Mouse (Mus musculus) brain, adult 2 months (tissue): ENCODE data around the gene Cir1.

Experiments used
- DNase-seq: peaks from one replicate; pipeline ENCODE4 v3.0.0; 2011; ENCODE audit warnings: low read depth, low spot score

The Cir1 gene

DNA sequence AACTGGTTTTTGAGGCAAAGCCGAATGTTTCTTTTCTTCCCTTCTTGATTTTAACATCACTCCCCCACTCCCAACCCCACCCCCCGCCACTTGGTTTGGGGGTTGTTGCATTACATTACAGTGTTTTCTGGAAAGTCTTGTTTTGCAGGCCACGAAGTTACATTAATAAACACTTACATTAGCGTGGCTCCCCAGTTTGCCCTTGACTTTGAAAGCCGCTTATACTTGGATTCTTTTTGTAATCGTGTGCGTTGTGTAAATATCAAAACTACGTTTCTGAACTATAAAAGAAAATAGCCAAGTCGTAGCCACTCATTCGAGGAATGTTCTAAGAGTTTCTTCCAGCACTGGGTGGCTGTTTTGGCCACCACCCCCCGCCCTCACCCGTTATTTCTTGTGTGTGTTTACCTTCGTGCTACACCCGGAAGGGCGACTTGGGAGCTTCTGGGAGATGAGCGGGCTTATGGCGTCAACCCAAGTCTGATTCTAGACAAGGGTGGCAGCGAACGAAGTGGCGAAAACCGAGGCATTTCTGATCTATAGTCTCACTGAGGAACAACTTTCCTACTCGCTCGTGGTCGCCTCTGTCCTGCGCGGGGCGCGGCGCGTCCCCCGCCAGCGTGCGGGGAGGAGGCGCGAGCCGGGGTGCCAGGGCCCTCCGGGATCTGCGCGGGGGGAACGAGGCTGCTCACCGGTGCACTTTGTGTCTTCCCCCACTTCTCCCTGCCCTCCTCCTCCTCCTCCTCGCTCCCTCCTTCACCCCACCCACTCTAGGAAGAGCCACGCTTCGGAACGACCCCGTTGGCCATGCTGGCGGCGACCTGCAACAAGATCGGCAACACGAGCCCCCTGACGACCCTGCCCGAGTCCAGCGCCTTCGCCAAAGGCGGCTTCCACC, 39.9 kb downstream of the Cir1 start:
- no peak for DNase-seq

DNA sequence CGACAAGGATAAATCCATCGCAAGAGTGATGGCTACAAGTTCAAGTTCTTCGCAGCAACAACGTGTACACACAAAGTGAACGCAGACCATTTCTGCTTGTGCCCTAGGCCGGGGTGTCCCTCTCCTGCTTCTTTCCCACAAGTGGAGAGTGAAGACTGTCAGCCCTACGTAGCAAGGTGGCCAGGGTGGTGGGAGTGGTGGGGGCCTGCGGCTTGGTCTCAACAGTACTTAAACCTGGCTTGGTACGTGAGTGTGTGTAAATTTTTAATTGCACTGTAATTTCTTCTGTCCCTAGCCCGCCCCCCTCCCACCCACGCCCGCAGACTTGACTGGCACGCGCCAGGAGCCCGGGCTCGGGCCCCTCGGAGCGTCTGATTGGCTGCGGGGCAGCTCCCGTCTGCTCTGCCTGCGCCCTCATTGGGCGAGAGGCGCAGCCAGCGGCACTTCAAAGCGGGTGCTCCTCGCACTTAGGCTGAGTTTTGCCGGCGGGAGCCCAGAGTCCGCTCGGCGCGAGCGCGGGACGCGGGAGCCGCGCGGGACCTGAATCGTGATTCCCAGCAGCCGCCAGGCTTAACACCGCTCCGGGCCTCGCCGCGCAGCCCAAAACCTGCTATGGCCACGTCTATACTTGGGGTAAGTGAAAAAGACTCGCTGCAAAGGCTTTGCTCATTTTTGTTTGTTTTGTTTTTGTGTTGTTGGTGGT, 40.9 kb downstream of the Cir1 start, which contains the start of gene Sp9:
Sp9 (plus strand) TSS at position 467 of the 703 bp plus-strand sequence.
- peak; percentile 85 for DNase-seq

DNA sequence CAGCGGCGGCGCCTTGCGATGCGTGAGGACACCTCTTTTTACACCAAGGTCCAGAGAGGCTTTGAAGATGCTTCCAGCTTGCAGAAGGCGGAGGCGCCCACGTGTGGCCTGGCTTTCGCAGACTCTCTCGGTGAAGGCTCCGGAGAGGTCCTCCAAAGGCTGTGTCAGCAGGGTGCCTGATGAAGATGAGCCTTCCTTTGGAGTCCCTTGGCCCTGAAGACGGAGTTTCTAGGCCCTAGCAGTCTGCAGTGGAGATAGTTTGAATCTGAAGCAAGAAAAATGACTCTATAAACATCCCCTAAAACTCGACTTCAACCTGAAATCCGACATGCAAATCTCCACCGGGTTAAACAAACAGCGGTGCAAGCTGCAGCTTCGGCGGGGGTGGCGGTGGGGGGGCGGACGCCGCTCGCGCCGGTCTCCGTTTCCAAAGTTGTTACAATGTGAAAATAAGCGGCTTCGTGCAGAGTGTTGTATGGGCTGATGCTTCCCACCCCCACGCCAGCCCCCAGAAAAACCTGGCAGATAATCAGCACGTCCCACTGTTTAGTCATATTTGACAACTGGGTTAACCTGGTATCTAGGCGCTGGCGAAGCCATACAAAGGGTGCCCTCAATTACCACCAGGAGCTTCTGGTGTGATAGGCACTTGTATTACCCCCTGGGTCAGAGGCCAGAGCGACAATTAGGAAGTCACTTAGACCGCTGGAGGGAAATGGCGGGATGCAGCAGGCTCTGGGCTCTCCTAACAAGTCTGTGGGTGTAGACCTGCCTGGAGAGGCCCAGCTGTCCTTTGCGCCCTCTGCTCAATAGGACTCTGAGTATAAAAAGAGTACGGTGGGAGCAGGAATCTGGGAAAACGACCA, 41.7 kb downstream of the Cir1 start:
- no peak for DNase-seq

DNA sequence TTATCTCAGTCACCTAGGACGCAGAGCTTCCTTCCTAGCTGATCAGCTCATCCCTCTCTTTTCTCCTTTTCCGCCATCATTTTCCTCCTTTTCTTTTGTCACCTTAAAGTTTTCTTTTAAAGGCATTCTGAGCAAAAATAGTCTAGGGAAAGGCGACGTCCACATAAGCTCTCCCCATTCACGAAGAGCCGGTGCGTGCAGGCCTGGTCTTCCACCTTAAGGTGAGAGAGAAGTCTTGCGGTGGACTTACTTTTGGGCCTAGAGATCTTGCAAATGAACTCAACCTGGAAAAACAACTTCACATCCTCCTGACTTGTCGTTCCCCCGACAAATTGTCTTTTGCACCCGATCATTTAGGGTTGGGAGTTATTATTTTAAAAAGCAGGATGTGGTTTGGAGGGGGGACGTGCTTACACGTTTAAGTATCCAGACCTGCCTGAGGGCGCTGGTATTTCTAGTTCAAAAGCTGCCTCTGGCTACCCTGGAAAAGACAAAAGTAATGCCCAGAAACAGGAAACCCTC, 42.4 kb downstream of the Cir1 start:
- DNase-seq, result no peak

DNA sequence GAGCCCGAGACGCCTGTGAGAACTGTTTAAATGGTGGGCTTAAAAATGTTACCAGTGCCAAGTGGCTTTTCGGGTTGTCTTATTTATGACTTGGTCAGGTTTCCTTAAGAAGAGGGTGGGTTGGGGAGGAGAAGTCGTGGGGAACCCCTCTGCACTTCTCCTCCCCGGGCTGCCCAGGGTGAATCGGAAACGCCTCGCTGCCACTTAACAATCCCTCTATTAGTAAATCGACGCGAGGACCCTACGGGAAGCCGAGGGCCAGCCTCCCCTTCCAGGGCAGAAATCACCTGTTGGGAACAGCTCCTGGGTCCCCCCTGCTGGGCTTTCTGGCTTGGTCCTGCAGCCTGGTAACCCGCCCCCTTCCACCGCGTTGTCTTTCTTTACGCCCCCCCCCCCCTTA, 42.8 kb downstream of the Cir1 start:
- DNase-seq, result no peak

DNA sequence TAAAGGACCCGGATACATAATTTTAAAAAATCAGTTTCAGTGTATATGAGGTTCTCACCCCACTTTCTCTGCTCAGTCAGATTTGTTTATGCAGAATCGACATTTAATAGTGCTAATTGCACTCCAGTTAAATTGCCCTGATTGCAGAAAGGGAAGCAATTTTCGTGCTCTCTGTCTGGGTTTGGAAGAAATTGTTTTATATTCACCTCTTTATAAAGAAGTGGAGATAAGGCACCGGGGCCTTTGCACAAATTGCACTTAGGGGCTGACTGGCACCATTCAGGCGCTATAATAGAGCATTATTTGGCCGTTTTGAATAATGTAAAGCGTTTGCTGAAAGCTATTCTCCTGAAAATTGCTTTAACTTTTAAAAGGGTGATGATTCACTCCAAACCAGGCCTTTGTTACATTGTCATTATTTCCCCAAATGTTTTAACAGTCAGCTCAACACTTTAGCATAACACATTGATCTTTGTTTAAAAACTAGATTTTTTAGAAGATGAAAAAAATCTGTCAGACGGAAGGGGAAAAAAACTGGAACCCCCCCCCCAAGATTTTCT, 43.6 kb downstream of the Cir1 start:
- no peak for DNase-seq

DNA sequence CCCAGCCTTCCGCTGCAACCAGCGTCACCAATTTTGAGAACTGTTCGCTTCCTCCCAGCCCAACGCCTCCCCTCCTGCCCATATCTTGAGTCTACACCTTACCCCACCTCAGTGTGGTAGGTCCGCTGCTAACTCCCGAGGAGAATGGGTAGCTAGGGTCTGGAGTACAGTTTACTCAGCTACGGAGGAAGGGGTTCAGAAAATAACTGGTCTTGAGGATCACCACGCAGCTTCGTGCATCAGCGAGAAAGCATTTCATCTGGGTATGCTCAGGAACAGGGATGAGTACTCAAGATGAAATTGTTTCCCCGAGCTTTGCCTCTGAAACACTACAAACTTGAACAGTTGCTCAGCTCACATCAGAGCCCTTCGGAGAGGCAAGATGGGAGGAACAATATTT, 44.2 kb downstream of the Cir1 start:
- no peak for DNase-seq

DNA sequence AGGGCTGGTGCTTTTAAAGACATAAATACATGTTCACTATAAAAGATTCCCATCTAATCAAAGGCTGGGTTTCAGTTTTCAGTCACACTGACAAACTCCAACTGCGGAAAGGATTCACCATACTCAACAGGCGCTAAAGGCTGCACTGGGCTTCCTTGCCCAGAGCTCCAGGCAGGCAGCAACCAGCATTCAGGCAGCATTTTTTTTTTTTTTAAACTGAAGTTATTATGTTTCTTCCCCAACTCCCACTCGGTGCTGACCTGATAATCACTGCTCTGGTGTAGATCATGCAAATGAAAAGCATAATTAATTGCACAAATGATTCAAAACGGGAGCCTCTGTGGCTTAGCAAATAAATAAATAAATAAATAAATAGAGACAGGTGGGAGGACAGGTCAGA, 44.7 kb downstream of the Cir1 start:
- no peak for DNase-seq

DNA sequence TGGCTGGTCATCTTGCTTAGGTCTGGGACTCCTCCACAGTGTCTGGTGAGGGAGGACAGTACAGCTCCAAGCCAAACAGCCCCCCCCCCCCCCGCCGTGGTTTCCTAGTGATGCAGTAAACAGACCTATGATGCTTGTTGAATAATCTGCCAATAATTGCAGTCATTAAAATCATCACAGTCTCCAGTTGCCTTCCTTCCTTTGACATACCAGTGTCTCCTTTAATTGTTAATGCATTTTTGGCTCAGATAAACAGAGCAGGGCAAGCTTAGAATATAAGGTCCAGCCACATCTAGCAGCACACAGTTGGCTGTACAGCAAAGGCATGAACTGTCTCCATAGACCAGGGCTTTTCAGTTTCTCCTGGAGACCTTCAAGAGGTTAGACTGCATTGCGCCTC, 45.3 kb downstream of the Cir1 start:
- no peak for DNase-seq

DNA sequence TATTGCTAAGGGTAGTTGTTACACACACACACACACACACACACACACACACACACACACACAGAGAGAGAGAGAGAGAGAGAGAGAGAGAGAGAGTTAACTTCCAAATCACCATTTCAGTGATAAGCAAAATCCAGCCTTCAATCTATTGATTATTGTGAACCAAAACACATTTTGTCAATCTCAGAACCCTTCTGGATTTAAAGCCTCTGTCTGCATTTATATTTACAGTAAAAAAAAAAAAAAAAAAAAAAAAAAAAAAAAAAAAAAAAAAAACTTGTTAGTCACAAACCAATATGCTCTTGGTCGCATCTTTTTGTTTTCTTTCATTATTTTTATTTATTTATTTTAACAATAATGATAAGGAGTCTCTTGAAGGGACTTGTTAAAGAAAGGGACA, 45.9 kb downstream of the Cir1 start:
- DNase-seq, result no peak

DNA sequence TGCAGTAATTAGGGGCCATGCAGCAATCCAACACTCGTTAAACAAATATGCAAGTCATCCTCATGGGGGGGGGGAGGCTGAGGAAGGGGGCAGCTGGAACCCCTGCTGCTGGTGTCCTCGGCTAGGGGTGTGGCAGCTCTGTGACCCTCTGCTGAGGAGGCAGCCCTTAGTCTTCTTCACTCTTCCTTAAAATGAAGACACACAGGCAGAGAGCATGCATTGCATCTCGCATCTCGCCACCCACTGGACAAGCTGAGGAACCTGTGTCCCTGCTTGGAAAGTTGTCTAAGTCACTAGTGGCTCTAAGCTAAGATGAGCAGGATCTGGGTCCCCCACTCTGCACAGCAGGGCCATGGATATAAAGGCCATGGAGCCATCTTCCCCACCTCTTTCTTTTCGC, 46.5 kb downstream of the Cir1 start:
- DNase-seq, result no peak

DNA sequence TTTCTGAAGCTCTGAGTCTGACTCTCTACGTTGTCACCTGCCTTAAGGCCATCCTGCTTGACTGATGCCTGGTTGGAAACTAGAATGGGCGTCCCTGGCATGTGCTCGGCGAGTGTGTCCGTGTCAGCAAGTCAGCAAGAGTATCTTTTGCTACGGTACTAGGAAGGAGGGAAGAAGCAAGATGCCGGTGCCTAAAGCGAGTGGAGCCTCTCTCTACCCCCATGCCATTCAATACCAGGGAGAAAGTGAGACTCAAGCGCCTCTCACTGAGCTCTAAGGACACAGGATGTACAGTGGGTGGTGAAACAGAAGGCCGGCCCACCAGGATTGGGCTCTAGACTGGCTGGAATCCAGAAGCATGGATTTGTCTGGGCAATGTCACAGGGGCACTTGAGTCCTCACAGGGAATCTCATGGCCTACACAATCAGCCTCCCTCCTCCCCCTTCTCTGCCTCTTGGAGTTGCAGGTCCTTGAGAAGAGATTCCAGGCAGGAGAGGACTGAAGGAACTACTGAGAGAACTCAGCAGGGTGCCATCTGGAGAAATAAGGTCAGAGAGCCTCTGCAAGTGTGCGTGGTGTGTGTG, 47.8 kb downstream of the Cir1 start:
- no peak for DNase-seq

DNA sequence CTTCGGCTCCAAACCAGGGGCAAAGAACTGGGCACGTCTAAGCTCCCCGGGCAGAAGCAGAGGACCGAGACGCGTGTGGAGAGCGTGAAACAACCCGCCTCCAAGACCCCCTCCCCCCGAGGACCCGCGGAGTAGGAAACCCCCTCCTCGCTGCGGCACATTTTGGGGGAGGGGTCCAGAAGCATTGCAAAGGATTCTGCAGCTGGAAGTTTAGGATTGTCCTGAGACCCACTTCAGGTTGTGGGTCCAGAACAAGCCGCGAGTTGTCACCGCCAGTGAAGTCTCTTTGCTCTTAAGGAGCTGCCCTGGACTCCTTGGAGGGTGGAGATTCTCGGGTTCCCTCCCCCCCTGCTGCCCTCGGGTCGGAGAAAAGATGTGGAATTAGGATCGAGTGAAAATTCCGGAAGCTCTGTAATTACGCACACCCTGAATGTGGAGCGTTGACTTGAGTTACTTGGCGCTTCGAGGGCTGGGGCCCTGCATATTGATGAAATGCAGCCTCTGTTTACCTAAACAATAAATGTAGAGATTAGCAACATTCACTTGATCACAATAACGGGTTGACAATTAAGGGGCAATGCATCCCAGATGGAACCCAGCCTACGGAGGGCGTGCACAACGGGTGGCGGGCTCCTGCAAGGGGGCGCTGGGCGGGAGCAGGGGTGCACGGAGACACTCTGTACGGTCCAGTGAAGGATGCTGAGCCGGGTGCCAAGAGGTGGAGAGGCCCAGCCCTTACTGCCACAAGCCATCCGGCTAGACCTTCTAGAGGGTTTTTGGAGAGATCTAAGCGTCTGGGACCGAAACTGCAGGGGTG, 48.5 kb downstream of the Cir1 start:
- no peak for DNase-seq

DNA sequence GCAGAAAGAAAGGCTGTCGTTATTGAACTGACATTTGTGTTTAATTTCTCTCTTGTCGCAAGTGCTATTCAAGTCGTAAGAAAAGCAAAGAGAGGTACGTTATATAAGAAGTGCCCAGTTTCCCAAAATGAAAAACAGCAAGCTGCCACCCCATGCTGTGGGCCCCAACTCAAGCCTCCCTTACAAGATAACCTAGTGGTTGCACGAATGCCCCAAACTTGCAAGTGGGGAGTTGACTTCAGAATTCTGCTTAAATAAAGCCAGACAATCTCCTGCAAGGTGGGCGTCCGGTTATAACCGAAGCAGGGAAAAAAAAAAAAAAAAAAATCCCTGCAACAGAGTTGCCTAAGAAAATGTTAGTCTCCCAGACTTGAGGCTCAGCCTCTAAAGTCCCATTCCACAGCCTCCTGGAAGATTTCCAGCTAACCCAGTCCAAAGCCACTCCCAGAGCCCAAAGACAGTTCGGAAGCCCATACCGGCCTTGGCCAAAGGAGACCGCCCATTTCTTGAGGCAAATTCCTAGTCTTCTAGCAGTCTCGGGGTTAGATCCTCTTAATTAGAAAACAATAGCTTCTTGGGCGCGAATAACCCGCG, 49.2 kb downstream of the Cir1 start:
- DNase-seq, result no peak

DNA sequence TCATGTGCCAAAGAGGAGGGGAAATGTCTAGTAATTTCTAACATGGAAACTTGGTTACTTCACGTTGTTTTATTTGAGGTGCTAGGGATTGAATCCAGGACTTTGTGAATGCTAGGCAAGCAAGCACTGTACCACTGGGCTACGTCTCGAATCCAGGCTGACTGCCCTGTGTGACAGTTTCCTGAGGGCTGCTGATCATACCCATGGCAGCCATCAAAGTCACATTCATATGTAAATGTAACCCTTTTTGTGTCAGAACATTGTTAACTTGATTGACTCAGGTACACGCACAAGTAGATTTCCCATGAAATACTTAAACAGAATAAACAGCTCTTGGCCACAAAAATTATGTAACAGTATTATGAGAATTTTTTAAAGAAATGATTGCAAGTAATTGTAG, 63.8 kb downstream of the Cir1 start:
- DNase-seq, result no peak

DNA sequence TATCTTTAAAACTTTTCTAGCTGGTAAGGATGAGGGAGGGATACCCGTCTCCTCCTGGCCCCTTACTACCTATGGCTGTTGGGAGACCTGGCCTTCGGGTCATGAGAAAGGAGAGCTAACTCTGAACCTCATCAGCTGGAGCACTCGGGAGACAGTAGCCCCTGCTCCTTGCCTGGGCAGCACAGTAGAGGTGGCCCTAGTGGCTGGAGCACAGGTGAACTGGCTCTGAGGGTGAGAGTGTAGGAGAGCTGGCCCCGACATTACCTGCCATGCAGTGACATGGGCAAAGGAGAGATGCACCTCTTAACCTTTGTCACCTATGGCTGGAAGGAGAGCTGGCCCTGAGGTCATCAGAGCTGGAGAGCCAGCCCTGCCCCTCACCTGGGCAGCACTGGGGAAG, 71.2 kb downstream of the Cir1 start:
- no peak for DNase-seq
